Mouse (Mus musculus) adrenal gland, postnatal 36 days (tissue): ENCODE data around the gene Chrna1. TPM values are rescaled to one million over a fixed set of nuclear protein-coding genes. Genes with fewer than 3 reads are reported as not detected.

Experiments used
- DNase-seq, 2 experiments: peaks; one replicate each; pipeline ENCODE4 v3.0.0; 2021; ENCODE audit warnings: mixed read lengths in 1 of 2
- long read RNA-seq, 2 experiments: library from polyadenylated mRNA; stranded (forward); transcript quantifications; one replicate each; pipeline ENCODE4 v2.0.0; 2021; ENCODE audit warnings: borderline sequencing depth in 2 of 2
- total RNA-seq, 2 experiments: library from RNA; stranded (reverse); gene quantifications; 2 replicates each; pipeline ENCODE4 v1.2.3; 2021

Gene Chrna1
- not detected for total RNA-seq
- long read RNA-seq, experiment 1, result 0 reads
- long read RNA-seq, experiment 2, result 0 reads

GRCm38 (mm10) chr2:73580166-73580565 lies at the start of gene Chrna1:
Gene Chrna1 (minus strand): TSS chr2:73580338.
- DNase-seq, result no peak

GRCm38 (mm10) chr2:73618486-73619052 lies 38.4 kb upstream of the Chrna1 start:
- DNase-seq, result no peak

- DNase-seq, result no peak
Measured at GRCm38 (mm10) chr2:73616434-73617057, 36.4 kb upstream of the Chrna1 start.

GRCm38 (mm10) chr2:73615456-73615855 lies 35.3 kb upstream of the Chrna1 start:
- DNase-seq, result no peak

- DNase-seq, result no peak
Measured at GRCm38 (mm10) chr2:73614303-73614702, 34.2 kb upstream of the Chrna1 start.

- no peak for DNase-seq
Measured at GRCm38 (mm10) chr2:73612941-73613340, 32.8 kb upstream of the Chrna1 start.

- no peak for DNase-seq
Measured at GRCm38 (mm10) chr2:73612367-73612914, 32.3 kb upstream of the Chrna1 start.

GRCm38 (mm10) chr2:73611798-73612197 lies 31.7 kb upstream of the Chrna1 start:
- DNase-seq, result no peak

- DNase-seq, result no peak
Measured at GRCm38 (mm10) chr2:73609724-73610210, 29.6 kb upstream of the Chrna1 start.

- peak; percentile 74 to 82 for DNase-seq
Measured at GRCm38 (mm10) chr2:73609067-73609723, 29.1 kb upstream of the Chrna1 start.

- no peak for DNase-seq
Measured at GRCm38 (mm10) chr2:73608391-73608790, 28.3 kb upstream of the Chrna1 start.

GRCm38 (mm10) chr2:73607609-73608008 lies 27.5 kb upstream of the Chrna1 start:
- no peak for DNase-seq

GRCm38 (mm10) chr2:73607146-73607545 lies 27.0 kb upstream of the Chrna1 start:
- no peak for DNase-seq

GRCm38 (mm10) chr2:73606616-73607015 lies 26.5 kb upstream of the Chrna1 start:
- DNase-seq, result no peak

GRCm38 (mm10) chr2:73605077-73605476 lies 24.9 kb upstream of the Chrna1 start:
- DNase-seq, result peak; percentile 43 to 58

GRCm38 (mm10) chr2:73604579-73604978 lies 24.4 kb upstream of the Chrna1 start:
- no peak for DNase-seq

- no peak for DNase-seq
Measured at GRCm38 (mm10) chr2:73600650-73601049, 20.5 kb upstream of the Chrna1 start.

- no peak for DNase-seq
Measured at GRCm38 (mm10) chr2:73597772-73598171, 17.6 kb upstream of the Chrna1 start.

- DNase-seq, result no peak
Measured at GRCm38 (mm10) chr2:73596786-73597185, 16.6 kb upstream of the Chrna1 start.

GRCm38 (mm10) chr2:73596326-73596725 lies 16.2 kb upstream of the Chrna1 start:
- DNase-seq, result no peak

- DNase-seq, result no peak
Measured at GRCm38 (mm10) chr2:73593101-73593439, 12.9 kb upstream of the Chrna1 start.

- peak; percentile 44 to 52 for DNase-seq
Measured at GRCm38 (mm10) chr2:73592231-73593100, 12.3 kb upstream of the Chrna1 start.
